Mouse (Mus musculus) midbrain, embryonic 11.5 days (tissue): ENCODE results near the gene Dph7. TPM values are rescaled to one million over a fixed set of nuclear protein-coding genes. Genes with fewer than 3 reads are reported as not detected.

Experiments used
- ATAC-seq: fragments of 200-750 bp; cut with Nextera tagmentation; 2 replicates; pipeline ENCODE4 v1.8.0; 2017; ENCODE audit warnings: moderate TSS enrichment, moderate library complexity; ENCODE audit not compliant: low FRiP score
- DNase-seq: peaks from one replicate; pipeline ENCODE4 v3.0.0; 2015; ENCODE audit warnings: low spot score; ENCODE audit errors: missing footprints
- H3K27ac ChIP-seq: fragments of 300-500 bp; sonication (generic); 2 replicates; pipeline ENCODE4 v1.5.1; 2014; ENCODE audit warnings: low read depth, low read length
- H3K27me3 ChIP-seq: fragments of 300-500 bp; sonication (generic); 2 replicates; pipeline ENCODE4 v1.6.1; 2014; ENCODE audit warnings: mild to moderate bottlenecking, low read length, moderate library complexity, mixed read lengths; ENCODE audit not compliant: control insufficient read depth, insufficient read depth
- H3K36me3 ChIP-seq: fragments of 300-500 bp; sonication (generic); 2 replicates; pipeline ENCODE4 v1.6.1; 2014; ENCODE audit warnings: mild to moderate bottlenecking, low read length, moderate library complexity, mixed read lengths; ENCODE audit not compliant: control insufficient read depth, insufficient read depth
- H3K4me1 ChIP-seq: fragments of 300-500 bp; sonication (generic); 2 replicates; pipeline ENCODE4 v1.6.1; 2014; ENCODE audit warnings: low read length; ENCODE audit not compliant: control insufficient read depth, insufficient read depth
- H3K4me2 ChIP-seq: fragments of 300-500 bp; sonication (generic); 2 replicates; pipeline ENCODE4 v1.6.1; 2014; ENCODE audit warnings: mild to moderate bottlenecking, moderate library complexity
- H3K4me3 ChIP-seq: fragments of 300-500 bp; sonication (generic); 2 replicates; pipeline ENCODE4 v1.5.1; 2014; ENCODE audit warnings: low read depth, low read length
- H3K9ac ChIP-seq: fragments of 300-500 bp; sonication (generic); 2 replicates; pipeline ENCODE4 v1.6.1; 2014; ENCODE audit warnings: low read length
- H3K9me3 ChIP-seq: fragments of 300-500 bp; sonication (generic); 2 replicates; pipeline ENCODE4 v1.6.1; 2016; ENCODE audit warnings: low read length; ENCODE audit not compliant: control insufficient read depth
- WGBS: fragments of 180-500 bp; shearing (Covaris S2); extraction: QIAGEN DNeasy Blood & Tissue Kit; methylation state at CpG from one replicate; pipeline ENCODE4 v1.1.7; 2014; 5-methylcytosine and 5-hydroxymethylcytosine counted together
- microRNA-seq: library from miRNA; unstranded; fragments of <30 nt; microRNA quantifications from one replicate; pipeline ENCODE4, GENCODE M21; 2017
- polyA plus RNA-seq: library from polyadenylated mRNA; unstranded; fragments of >200 nt; fragmentation: Nextera tagmentation; extraction: Ambion mirVana; gene quantifications from 2 replicates; pipeline ENCODE4 v1.2.1, GENCODE M21; 2014

The Dph7 gene
- polyA plus RNA-seq, 1 experiment from 2014 or later, result 32.6 TPM

- no peaks in the 10 kb centered on the region for H3K4me1 ChIP-seq
- no peaks in the 10 kb centered on the region for H3K36me3 ChIP-seq
- no peak overlapping the region for H3K9ac ChIP-seq
- H3K27me3 ChIP-seq, result no peaks in the 10 kb centered on the region
- WGBS, result 87% methylated on average over 6 of the region's 6 CpGs
- no peak for DNase-seq
- no peak overlapping the region for H3K4me3 ChIP-seq
- ATAC-seq, result no peak
- no peak overlapping the region for H3K4me2 ChIP-seq
- H3K27ac ChIP-seq, result no peak overlapping the region
- no peaks in the 10 kb centered on the region for H3K9me3 ChIP-seq
Measured at GRCm38 (mm10) chr2:24995332-24995731, 33.1 kb downstream of the Dph7 start.

- H3K27ac ChIP-seq, result no peak overlapping the region
- no peak for DNase-seq
- H3K9me3 ChIP-seq, result no peaks in the 10 kb centered on the region
- H3K4me1 ChIP-seq, result no peaks in the 10 kb centered on the region
- no peaks in the 10 kb centered on the region for H3K36me3 ChIP-seq
- 91% methylated on average over 2 of the region's 2 CpGs for whole genome bisulfite sequencing
- H3K9ac ChIP-seq, result no peak overlapping the region
- no peak overlapping the region for H3K4me3 ChIP-seq
- no peak for ATAC-seq
- H3K4me2 ChIP-seq, result no peak overlapping the region
- no peaks in the 10 kb centered on the region for H3K27me3 ChIP-seq
Measured at GRCm38 (mm10) chr2:24996471-24996870, 34.3 kb downstream of the Dph7 start.

GRCm38 (mm10) chr2:25000544-25001235 is 38.5 kb downstream of the Dph7 start:
- Histone ChIP-seq H3K36me3 (no peaks in the 10 kb centered on the region), H3K4me2 (no peak overlapping the region), H3K9ac (no peak overlapping the region), H3K27ac (no peak overlapping the region), H3K9me3 (no peaks in the 10 kb centered on the region), H3K27me3 (no peaks in the 10 kb centered on the region), H3K4me3 (no peak overlapping the region), H3K4me1 (no peaks in the 10 kb centered on the region)
- DNase-seq (no peak), ATAC-seq (no peak)
- WGBS, result 78% methylated on average over 3 of the region's 3 CpGs

- H3K27me3 ChIP-seq, result no peaks in the 10 kb centered on the region
- ATAC-seq (0 out of 2 replicates have a peak, but pooled peaks have one; percentile 44), DNase-seq (no peak)
- H3K9me3 ChIP-seq, result no peaks in the 10 kb centered on the region
- H3K27ac ChIP-seq, result no peak overlapping the region
- no peak overlapping the region for H3K4me2 ChIP-seq
- H3K4me1 ChIP-seq, result no peaks in the 10 kb centered on the region
- 0 out of 2 replicates have a peak overlapping the region, but pooled peaks have one; percentile 18 for H3K9ac ChIP-seq
- no peaks in the 10 kb centered on the region for H3K36me3 ChIP-seq
- 44% methylated on average over 9 of the region's 9 CpGs for WGBS
- no peak overlapping the region for H3K4me3 ChIP-seq
Measured at GRCm38 (mm10) chr2:25003946-25004786, 42.0 kb downstream of the Dph7 start.

- WGBS, result 87% methylated on average over 1 of the region's 1 CpGs
- H3K27ac ChIP-seq, result no peak overlapping the region
- H3K4me2 ChIP-seq, result no peak overlapping the region
- H3K27me3 ChIP-seq, result no peaks in the 10 kb centered on the region
- H3K36me3 ChIP-seq, result no peaks in the 10 kb centered on the region
- H3K9ac ChIP-seq, result no peak overlapping the region
- DNase-seq (no peak), ATAC-seq (no peak)
- H3K4me1 ChIP-seq, result no peaks in the 10 kb centered on the region
- H3K9me3 ChIP-seq, result no peaks in the 10 kb centered on the region
- no peak overlapping the region for H3K4me3 ChIP-seq
Measured at GRCm38 (mm10) chr2:25006767-25007166, 44.6 kb downstream of the Dph7 start.

- no peaks in the 10 kb centered on the region for H3K4me1 ChIP-seq
- H3K27me3 ChIP-seq, result no peaks in the 10 kb centered on the region
- no peak overlapping the region for H3K4me3 ChIP-seq
- no peak for DNase-seq
- no peak overlapping the region for H3K27ac ChIP-seq
- no peaks in the 10 kb centered on the region for H3K9me3 ChIP-seq
- H3K4me2 ChIP-seq, result no peak overlapping the region
- no peak for ATAC-seq
- H3K36me3 ChIP-seq, result no peaks in the 10 kb centered on the region
- H3K9ac ChIP-seq, result no peak overlapping the region
Measured at GRCm38 (mm10) chr2:25008250-25008649, 46.0 kb downstream of the Dph7 start.

Small RNA genes within 50 kb of the gene (microRNA-seq; reads per million reads assigned to microRNA genes)
- not detected for gene Gm22875

Other genes with a start within 250 kb of the Dph7 start
- 1.2 and 1.7 TPM in 2 replicates for gene Cacna1b, start 199.2 kb upstream of the Dph7 start, polyA plus RNA-seq
- gene Ehmt1, start 42.8 kb upstream of the Dph7 start, polyA plus RNA-seq, result 95.8 and 96.5 TPM in 2 replicates
- gene Arrdc1, start 27.1 kb upstream of the Dph7 start, polyA plus RNA-seq, result 11.3 and 11.6 TPM in 2 replicates
- gene Zmynd19, start 12.6 kb upstream of the Dph7 start, polyA plus RNA-seq, result 32.9 and 33.7 TPM in 2 replicates
- gene Mrpl41, start 12.7 kb downstream of the Dph7 start, polyA plus RNA-seq, result 154 and 163 TPM in 2 replicates
- 3.1 and 4.5 TPM in 2 replicates for gene Pnpla7, start 13.6 kb downstream of the Dph7 start, polyA plus RNA-seq
- gene Nsmf, start 92.0 kb downstream of the Dph7 start, polyA plus RNA-seq, result 34.2 and 34.7 TPM in 2 replicates
- gene Entpd8, start 117.9 kb downstream of the Dph7 start, polyA plus RNA-seq, result not detected in 2 replicates
- gene Noxa1, start 132.7 kb downstream of the Dph7 start, polyA plus RNA-seq, result not detected in 2 replicates
- gene Nrarp, start 218.4 kb downstream of the Dph7 start, polyA plus RNA-seq, result 60.3 and 63.9 TPM in 2 replicates
- gene Tor4a, start 234.5 kb downstream of the Dph7 start, polyA plus RNA-seq, result 1.4 and 1.5 TPM in 2 replicates
- 96.4 and 102 TPM in 2 replicates for gene Nelfb, start 249.1 kb downstream of the Dph7 start, polyA plus RNA-seq